Mouse (Mus musculus): ENCODE measurements around the gene Csnk1g2. TPM values are rescaled to one million over a fixed set of nuclear protein-coding genes. Genes with fewer than 3 reads are reported as not detected.

The Csnk1g2 gene
- polyA plus RNA-seq, 1 experiment from 2014 or later, result 75.4 TPM

DNA sequence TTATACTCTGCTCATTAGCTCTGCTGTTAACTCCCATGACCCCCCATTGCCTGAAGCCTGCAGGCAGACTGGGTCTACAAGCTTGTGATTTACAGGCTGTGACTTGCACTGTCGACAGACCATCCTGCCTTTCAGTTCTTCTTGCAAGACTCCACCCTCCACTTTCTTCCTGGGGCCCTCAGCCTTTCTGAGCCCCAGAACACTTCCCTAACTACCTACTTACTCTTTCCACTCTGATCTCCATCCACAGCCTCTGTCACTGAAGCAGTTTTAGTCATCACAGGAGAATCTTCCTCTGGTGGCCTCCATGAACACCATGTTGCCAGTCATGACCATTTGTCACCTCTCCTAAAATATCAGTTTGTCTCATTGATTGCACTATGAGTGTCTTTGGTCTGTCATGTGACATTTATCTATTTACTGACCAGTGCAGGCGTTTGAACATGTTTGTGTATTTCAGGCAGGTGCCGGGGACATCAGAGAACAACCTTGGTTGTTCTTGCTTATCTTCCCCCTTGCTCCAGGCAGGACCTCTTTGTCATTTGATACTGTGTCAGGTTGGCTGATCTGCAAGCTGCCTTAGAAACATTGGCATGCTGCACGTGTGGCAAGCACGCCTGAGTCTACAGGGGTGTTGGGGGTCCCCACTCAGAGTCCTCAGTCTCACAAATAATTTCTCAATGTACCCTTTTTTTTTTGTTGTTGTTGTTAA, 41.0 kb downstream of the Csnk1g2 start:
- peaks cover 6% of the 10 kb centered on the region; the same call in 1 of the 2 replicates for H3K4me1 ChIP-seq (replicated peaks; ENCODE audit: control insufficient read depth, insufficient read depth)

DNA sequence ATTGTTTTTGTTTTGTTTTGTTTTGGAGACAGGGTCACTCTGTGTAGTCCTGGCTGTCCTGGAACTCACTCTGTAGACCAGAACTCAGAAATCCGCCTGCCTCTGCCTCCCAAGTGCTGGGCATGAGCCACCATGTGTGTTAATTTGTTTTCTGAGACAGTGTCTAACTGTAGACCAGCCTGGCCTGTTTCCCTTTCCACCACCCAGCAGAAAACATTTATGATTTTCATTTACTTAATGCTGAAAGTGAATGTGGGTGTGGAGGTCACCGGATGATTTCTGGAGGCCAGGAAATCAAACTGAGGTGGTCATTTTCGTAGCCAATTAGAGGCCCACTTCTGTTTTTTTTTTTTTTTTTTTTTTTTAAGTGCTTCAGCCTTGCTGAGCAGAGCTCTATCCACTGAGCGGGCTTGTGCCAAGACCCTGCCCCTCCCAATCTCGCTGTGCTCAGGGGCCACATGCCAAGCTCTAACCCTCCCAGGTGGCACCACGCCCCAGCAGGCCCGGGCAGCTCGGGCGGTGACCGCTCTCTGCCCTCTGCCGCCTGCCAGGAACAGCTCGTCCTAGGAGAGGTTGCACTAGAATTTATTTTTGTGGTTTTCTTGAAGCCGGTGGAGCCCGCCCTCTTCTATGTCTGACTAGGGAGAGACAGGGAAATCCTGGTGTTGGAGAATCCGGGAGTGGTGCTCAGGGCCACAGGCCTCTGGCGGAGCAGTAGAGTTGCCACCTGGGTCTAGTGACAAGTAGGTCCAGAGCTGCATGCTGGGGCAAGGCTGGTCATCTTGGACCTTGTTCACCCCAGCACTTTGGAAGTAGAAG, 41.8 kb downstream of the Csnk1g2 start:
- Histone ChIP-seq H3K27me3 (ENCODE audit: control insufficient read depth, insufficient read depth, low read length) (no peaks in the 10 kb centered on the region), H3K9me3 (ENCODE audit: control insufficient read depth, low read length) (no peaks in the 10 kb centered on the region), H3K4me1 (replicated peaks; ENCODE audit: control insufficient read depth, insufficient read depth) (peaks cover 6% of the 10 kb centered on the region; the same call in 1 of the 2 replicates), H3K9ac (ENCODE audit: low read length) (peak overlapping the region; percentile 43; the same call in 1 of the 2 replicates), H3K4me3 (ENCODE audit: low read depth, low read length) (no peak overlapping the region), H3K27ac (replicated peaks) (peak overlapping the region; percentile 94), H3K36me3 (ENCODE audit: control insufficient read depth, insufficient read depth, low read length) (peaks cover 31% of the 10 kb centered on the region), H3K4me2 (replicated peaks; ENCODE audit: low read depth) (peak overlapping the region; percentile 35; the same call in 1 of the 2 replicates)
- WGBS, result 10% methylated on average over 16 of the region's 16 CpGs
- DNase-seq (ENCODE audit: low spot score) (peak; percentile 91), ATAC-seq (ENCODE audit: low FRiP score, low TSS enrichment) (peak; percentile 85)
- TF ChIP-seq EP300 (optimal IDR thresholded peaks at IDR 0.05) (peak; percentile 93), CTCF (IDR thresholded peaks at IDR 0.05; ENCODE audit: low read depth) (peak; percentile 24; the same call in 1 of the 2 replicates)

More for the DNA sequence above, 41.0 kb downstream of the Csnk1g2 start:
- Histone ChIP-seq H3K27me3 (ENCODE audit: control insufficient read depth, insufficient read depth, low read length) (no peaks in the 10 kb centered on the region), H3K9me3 (ENCODE audit: control insufficient read depth, low read length) (no peaks in the 10 kb centered on the region), H3K4me2 (replicated peaks; ENCODE audit: low read depth) (no peak overlapping the region), H3K4me3 (ENCODE audit: low read depth, low read length) (no peak overlapping the region), H3K27ac (replicated peaks) (peak overlapping the region; percentile 94), H3K36me3 (ENCODE audit: control insufficient read depth, insufficient read depth, low read length) (peaks cover 24% of the 10 kb centered on the region), H3K9ac (ENCODE audit: low read length) (no peak overlapping the region)
- TF ChIP-seq CTCF (IDR thresholded peaks at IDR 0.05; ENCODE audit: low read depth), result no peak
- no peak for TF ChIP-seq EP300 (optimal IDR thresholded peaks at IDR 0.05)
- ATAC-seq (ENCODE audit: low FRiP score, low TSS enrichment), result no peak
- 26% methylated on average over 5 of the region's 5 CpGs for WGBS
- DNase-seq (ENCODE audit: low spot score), result no peak

DNA sequence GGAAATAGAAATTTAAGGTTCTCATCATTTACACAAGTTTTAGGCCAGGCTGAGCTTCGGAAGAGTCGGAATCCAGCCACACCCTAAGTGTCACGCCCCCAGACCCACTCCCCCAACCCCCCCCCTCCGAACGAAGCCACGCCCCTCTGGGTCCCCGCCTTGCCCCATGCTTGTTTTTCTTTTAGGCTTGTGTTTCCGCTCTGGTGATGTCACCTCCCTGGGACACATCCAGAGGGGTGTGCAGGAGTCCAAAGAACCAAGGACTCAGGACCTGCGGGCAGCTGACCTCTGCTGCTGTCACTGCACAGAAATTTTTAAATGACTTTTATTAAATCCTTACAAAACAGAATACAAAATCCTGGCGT, 42.4 kb downstream of the Csnk1g2 start:
- Histone ChIP-seq H3K4me2 (replicated peaks; ENCODE audit: low read depth) (peak overlapping the region; percentile 35; the same call in 1 of the 2 replicates), H3K36me3 (ENCODE audit: control insufficient read depth, insufficient read depth, low read length) (peaks cover 36% of the 10 kb centered on the region), H3K9ac (ENCODE audit: low read length) (peak overlapping the region; percentile 43; the same call in 1 of the 2 replicates), H3K27me3 (ENCODE audit: control insufficient read depth, insufficient read depth, low read length) (no peaks in the 10 kb centered on the region), H3K4me1 (replicated peaks; ENCODE audit: control insufficient read depth, insufficient read depth) (peaks cover 6% of the 10 kb centered on the region; the same call in 1 of the 2 replicates), H3K27ac (replicated peaks) (peak overlapping the region; percentile 94), H3K4me3 (ENCODE audit: low read depth, low read length) (no peak overlapping the region), H3K9me3 (ENCODE audit: control insufficient read depth, low read length) (no peaks in the 10 kb centered on the region)
- ATAC-seq (ENCODE audit: low FRiP score, low TSS enrichment) (peak; percentile 63), DNase-seq (ENCODE audit: low spot score) (peak; percentile 74)
- TF ChIP-seq CTCF (IDR thresholded peaks at IDR 0.05; ENCODE audit: low read depth) (no peak), EP300 (optimal IDR thresholded peaks at IDR 0.05) (no peak)
- WGBS, result 2% methylated on average over 10 of the region's 10 CpGs

DNA sequence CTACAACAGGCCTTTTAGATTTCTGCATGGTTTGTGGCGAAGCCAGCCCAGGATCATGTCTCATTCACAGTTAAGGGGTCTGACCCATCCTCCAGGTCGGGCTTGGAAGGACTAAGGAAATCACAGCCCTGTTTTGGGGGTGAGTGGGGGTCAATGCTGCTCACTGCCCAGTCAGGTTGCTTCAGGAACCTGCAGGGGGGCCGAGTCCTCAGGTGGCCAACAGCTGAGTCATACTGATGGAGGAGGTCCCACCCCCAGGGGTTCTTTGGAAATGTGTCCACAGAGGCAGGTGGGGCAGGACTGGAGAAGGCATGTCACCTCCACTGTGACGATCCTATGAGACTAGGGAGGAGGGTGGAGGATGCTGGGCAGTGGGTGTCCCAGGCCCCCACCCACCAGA, 42.8 kb downstream of the Csnk1g2 start:
- ATAC-seq (ENCODE audit: low FRiP score, low TSS enrichment), result no peak
- TF ChIP-seq EP300 (optimal IDR thresholded peaks at IDR 0.05) (no peak), CTCF (IDR thresholded peaks at IDR 0.05; ENCODE audit: low read depth) (no peak)

DNA sequence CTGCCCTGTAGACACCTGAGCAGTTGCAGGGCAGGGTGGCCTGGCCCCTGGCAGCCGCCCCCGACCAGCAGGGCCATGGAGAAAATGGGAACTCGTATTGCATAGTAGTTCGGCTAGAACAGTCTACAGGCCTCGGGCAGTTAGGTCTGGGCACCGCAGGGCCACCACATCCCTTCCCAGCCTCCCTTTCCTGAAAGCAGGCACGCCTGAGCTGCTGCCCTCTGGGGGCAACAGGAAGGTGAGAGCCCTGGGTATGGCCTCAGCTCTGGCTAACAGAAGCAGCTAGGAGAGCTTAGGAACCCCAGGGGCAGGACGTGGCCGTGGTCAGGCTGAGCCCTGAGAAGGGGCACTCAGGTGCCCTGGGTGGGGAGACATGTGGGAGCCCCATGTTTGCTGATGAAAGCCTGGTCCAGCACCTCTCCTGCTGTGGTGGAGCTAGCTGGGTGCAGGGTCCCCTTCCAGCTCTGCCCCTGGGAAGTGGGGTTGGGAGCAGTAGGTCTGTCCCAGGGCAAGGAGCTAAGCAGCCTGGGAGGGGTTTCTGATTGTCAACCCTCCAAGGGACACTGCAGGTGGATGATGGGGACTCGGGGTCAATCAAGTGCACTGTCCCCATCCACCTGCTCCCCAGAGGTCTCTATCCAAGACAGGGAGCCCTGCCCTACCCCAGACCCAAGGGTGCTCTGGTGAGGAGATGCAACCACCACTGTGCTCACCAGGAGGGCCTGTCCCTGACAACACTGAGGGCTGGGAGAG, 43.5 kb downstream of the Csnk1g2 start:
- Histone ChIP-seq H3K36me3 (ENCODE audit: control insufficient read depth, insufficient read depth, low read length) (peaks cover 46% of the 10 kb centered on the region), H3K9ac (ENCODE audit: low read length) (peak overlapping the region; percentile 31), H3K4me1 (replicated peaks; ENCODE audit: control insufficient read depth, insufficient read depth) (peaks cover 7% of the 10 kb centered on the region; the same call in 1 of the 2 replicates), H3K9me3 (ENCODE audit: control insufficient read depth, low read length) (no peaks in the 10 kb centered on the region), H3K4me2 (replicated peaks; ENCODE audit: low read depth) (no peak overlapping the region), H3K27ac (replicated peaks) (peak overlapping the region; percentile 94), H3K4me3 (ENCODE audit: low read depth, low read length) (no peak overlapping the region), H3K27me3 (ENCODE audit: control insufficient read depth, insufficient read depth, low read length) (no peaks in the 10 kb centered on the region)
- TF ChIP-seq CTCF (IDR thresholded peaks at IDR 0.05; ENCODE audit: low read depth), result peak; percentile 39
- no peak for TF ChIP-seq EP300 (optimal IDR thresholded peaks at IDR 0.05)
- DNase-seq (ENCODE audit: low spot score) (no peak), ATAC-seq (ENCODE audit: low FRiP score, low TSS enrichment) (no peak)
- 67% methylated on average over 10 of the region's 10 CpGs for WGBS

More for the DNA sequence above, 42.8 kb downstream of the Csnk1g2 start:
- H3K36me3 ChIP-seq (ENCODE audit: control insufficient read depth, insufficient read depth, low read length), result peaks cover 41% of the 10 kb centered on the region
- H3K4me1 ChIP-seq (replicated peaks; ENCODE audit: control insufficient read depth, insufficient read depth), result peaks cover 6% of the 10 kb centered on the region; the same call in 1 of the 2 replicates
- peak; percentile 46 for DNase-seq (ENCODE audit: low spot score)
- H3K9ac ChIP-seq (ENCODE audit: low read length), result peak overlapping the region; percentile 23; the same call in 1 of the 2 replicates
- peak overlapping the region; percentile 94 for H3K27ac ChIP-seq (replicated peaks)
- no peaks in the 10 kb centered on the region for H3K27me3 ChIP-seq (ENCODE audit: control insufficient read depth, insufficient read depth, low read length)
- H3K4me3 ChIP-seq (ENCODE audit: low read depth, low read length), result no peak overlapping the region
- H3K4me2 ChIP-seq (replicated peaks; ENCODE audit: low read depth), result no peak overlapping the region
- WGBS, result 38% methylated on average over 4 of the region's 4 CpGs
- H3K9me3 ChIP-seq (ENCODE audit: control insufficient read depth, low read length), result no peaks in the 10 kb centered on the region
